Mouse (Mus musculus) 416B (cell line): ENCODE data around the gene Diras1.
"Not testable (repeated sequence)": the region's sequence is repeated elsewhere in the genome, so short reads cannot be mapped to it uniquely, and the experiment has no call there.

Experiments
- DNase-seq: peaks from one replicate; pipeline ENCODE4 v3.0.0; 2011; ENCODE audit warnings: low read depth

Gene Diras1

GRCm38 (mm10) chr10:80998021-80998420, 27.4 kb downstream of the Diras1 start:
- no peak for DNase-seq

- DNase-seq: no peak
Observed at GRCm38 (mm10) chr10:80997332-80997731, 28.1 kb downstream of the Diras1 start.

GRCm38 (mm10) chr10:80996501-80996900, 29.0 kb downstream of the Diras1 start:
- DNase-seq: no peak

- DNase-seq: peak; percentile 81
Observed at GRCm38 (mm10) chr10:80995091-80995632, 30.3 kb downstream of the Diras1 start.

GRCm38 (mm10) chr10:80994621-80995020, 30.8 kb downstream of the Diras1 start:
- no peak for DNase-seq

DNA sequence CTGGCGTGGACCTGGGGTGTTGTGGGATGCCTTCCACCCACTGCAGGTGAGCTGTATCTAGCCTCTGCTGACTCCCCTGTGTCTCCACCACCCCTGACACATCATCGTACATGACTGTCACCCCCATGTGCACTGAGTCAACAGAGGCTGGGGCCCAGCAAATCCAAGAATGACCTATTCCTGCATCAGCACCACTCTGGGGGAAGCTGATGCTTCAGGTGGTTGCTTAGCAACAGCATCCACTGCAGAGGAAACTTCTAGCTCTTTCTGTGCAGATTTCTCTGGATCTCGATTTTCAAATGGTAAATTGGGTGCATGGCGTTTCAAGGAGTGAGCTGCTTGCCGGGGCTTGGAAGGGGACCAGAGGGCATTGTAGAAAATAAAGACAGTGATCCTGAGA, 32.2 kb downstream of the Diras1 start:
- no peak for DNase-seq

GRCm38 (mm10) chr10:80991945-80992344, 33.5 kb downstream of the Diras1 start:
- DNase-seq: no peak

DNA sequence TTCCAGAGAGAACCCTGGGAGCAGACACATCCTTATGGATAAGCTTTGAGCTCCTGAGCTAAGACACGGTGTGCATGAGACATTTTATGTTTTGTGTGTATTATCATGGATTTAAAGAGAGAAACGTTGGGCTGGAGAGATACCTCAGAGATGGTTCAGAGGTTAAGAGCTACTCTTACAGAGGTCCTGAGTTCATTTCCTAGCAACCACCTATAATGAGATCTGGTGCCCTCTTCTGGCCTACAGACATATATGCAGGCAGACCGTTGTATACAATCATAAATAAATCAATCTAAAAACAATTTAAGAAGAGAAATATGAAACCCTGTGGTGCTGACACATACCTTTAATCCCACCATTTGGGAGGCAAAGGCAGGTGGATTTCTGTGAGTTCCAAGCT, 34.5 kb downstream of the Diras1 start:
- peak; percentile 76 for DNase-seq

- no peak for DNase-seq
Observed at GRCm38 (mm10) chr10:80990406-80990805, 35.1 kb downstream of the Diras1 start.

DNA sequence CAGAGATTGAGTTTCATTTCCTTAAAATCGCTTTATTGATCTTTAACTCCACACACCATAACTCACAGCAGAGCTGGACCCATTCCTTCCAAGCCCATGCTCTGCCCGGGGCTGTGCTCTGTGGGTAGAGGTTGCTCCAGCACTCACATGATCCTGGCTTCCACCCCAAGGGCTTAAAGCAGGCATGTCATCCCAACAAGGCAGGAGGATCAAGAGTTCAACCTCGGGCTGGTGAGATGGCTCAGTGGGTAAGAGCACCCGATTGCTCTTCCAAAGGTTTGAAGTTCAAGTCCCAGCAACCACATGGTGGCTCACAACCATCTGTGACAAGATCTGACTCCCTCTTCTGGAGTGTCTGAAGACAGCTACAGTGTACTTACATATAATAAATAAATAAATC, 35.6 kb downstream of the Diras1 start:
- not testable (repeated sequence) for DNase-seq

- peak; percentile 32 for DNase-seq
Observed at GRCm38 (mm10) chr10:80989446-80989845, 36.0 kb downstream of the Diras1 start.

DNA sequence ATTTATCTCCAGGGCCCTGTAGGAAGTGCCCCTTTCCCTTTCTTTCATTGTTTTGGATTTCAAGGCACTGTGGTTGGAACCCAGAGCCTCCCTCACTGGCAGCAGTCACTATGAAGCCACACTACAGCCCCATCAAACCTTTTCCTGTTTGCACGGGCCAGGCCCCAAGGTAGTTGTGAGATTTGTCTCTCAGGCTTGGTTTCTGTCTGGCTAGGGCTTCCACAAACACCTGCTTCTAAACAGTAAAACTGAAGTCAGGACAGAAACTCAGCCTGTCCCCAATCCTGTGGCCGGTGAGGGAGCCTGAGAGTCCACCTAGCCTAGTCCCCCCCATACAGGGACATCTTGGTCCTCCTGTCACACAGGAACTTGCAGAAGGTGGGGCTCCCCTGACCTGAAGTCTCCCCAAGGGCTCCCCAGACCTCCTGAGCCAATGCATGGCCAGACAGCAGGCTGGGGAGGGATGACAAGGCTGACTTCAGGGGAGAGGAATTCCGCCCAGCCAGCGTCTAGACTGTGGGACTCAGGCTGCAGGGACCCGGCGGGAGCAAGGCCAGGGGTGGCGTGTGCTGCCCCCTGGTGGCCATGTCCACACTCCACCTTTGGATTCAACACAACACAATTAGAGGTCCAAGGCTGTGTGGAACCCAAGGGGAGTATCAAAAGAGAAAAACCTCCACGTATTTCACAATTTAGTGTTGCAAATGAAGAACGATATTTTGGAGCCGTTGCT, 37.6 kb downstream of the Diras1 start:
- peak; percentile 79 for DNase-seq

DNA sequence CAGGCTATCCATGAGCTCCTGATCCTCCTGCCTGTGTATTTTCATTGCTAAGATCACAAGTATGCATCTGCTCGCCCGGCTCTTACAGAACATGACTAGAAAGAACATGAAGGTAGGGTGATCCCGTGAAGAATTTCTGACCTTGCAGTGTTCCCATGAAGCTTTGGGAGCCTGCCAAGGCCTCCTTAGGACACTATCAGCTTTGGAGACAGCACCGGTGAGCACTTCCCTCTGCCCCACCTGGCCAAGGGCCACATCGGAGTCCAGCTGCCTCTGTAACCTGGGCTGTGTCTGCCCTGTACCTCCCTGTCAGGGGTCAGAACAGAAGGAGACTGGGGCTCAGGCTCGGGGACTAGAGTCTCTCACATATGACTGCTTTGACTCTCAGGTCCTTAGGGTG, 38.7 kb downstream of the Diras1 start:
- no peak for DNase-seq

DNA sequence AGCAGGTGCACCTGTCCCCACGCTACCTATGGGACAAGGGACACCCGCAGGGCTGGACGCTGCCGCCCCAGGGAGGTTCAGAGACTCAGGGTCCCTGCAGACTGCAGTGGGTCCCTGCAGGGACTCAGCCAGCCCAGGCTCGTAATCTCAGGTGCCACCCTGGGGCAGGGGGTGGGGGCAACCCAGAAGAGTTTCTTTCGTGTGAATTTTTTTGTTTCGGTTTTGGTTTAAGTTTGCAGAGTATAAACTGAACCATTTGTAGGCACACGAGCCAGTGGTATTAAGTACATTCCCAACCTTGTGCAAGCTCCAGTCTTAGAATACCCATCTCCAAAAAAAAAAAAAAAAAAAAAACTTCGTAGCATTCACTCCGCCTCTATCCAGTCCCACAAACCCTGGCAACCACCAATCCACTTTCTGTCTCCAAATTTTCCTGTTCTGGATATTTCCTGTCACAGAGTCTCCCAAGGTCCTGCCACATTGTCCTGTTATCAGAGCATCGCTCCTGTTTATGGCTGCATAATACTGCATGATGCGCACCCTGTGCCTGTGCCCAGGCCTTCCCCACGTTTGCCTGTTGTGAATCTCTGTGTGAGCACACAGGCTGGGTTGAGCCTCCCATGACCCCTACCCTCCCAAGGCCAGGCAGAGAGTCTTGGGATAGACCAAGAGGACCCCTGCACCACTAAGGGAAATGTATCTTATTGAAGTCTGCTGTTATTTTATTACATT, 39.3 kb downstream of the Diras1 start:
- DNase-seq: no peak

DNA sequence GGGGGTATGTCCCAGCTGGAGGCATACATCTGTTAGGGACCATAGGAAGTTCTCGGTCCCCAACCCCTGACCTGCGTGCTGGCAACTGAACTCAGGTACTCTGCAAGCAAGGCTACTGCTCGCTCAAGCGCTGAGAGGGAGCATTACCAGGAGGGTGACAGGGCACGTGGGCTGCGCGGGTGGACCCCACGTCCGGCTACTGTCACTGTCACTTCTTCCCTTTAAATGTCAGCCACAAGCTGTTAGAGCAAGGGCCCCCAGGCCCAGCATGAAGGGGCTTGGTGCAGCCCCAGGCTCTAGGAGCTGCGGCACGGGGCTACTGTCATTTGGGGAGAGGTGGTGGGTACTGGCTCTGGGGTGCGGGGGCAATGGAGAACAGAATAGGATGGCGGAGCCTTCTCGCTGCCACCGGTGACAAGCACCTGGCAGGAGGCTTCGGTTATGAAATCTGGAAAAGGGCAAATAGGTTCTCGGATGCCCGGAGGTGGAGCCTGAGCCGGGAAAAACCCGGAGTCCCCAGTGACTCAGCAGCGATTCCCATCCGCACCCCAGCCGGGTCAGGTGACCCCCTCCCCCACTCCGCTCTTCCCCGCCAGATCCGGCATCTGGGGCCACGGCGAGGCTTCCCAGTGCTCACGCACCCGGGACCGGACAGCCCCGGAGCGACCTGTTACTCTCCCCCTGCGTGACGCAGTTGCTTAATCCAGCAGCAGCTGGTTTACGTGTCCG, 40.1 kb downstream of the Diras1 start:
- no peak for DNase-seq

- no peak for DNase-seq
Observed at GRCm38 (mm10) chr10:80984223-80984622, 41.2 kb downstream of the Diras1 start.

DNA sequence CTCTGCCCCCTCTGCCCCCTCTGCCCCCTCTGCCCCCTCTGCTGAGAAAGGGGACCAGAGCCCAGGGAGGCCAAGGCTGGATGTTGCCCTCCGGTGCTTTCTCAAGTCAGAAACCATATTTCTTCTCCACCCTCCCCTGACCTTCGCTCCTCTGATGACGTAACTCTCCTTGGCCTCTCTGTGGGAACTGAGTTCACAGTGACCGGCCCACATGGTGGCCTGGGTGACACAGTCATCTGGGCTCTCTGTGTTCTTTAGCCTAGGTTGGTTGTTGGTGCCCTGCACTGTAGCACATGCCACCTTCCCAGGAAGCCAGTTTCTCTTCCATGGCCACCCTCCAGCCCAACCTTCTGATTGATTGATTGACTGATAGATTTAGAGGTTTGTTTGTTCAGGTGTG, 43.1 kb downstream of the Diras1 start:
- DNase-seq: peak; percentile 23

DNA sequence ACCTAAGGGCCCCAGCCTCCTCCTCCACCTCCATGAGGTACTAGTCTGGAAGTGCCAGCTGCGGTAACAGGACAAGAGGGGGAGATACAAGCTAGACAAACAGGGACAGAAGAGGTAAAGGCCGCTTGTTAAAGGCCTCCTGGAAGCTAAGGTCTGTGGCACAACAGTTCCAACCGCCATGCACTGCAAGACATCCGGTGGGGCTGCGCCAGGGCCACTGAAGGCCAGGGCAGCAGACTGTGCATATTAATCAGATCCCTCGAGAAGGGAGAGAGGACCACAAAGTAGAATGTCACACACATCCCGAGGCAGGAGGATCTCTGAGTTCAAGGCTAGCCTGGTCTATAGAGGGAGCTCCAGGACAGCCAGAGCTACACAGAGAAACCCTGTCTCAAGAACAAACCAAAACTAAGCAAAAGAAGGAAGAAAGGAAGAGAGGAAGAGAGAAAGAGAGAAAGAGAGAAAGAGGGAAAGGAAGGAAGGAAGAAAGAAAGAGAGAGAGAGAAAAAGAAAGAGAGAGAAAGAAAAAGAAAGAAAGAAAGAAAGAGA, 43.8 kb downstream of the Diras1 start:
- DNase-seq: peak; percentile 46

DNA sequence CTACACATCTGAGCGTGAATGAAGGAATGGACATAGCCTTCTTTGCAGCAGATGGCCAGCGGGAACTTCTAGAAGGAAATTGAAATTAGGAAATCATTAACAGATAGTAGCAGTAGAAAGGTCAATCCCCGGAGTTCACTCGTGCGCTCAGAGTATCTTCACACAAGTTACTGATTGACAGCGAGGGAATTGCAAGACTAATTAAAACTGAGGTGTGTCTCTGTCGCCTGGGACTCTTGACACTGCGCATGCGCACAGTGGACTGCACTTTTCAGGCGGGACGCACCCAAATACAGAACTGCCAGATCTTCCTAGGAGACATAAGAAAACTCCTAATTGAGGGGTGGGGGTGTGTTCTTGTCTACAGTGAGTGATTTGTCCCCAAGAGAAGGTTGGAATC, 50.0 kb downstream of the Diras1 start:
- DNase-seq: no peak

DNA sequence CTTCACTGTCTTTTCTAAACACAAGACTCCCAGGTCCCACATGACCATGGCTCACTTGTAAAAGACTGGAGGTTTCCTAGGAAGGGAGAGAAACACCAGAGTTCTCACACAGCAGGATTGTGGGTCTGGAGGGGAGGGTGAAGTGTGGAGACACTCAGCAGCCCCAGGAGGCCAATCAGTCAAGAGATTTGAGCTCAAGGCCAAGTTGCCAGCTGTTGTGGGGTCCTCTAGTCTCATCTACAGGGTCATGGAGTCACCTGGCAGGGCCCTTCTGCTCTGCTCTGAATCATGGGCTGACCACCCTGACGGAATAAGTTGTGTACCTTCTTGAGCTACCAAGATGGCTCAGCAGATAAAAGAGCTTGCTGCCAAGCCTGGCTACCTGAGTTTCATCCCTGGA, 51.7 kb downstream of the Diras1 start:
- DNase-seq: no peak

- DNase-seq: no peak
Observed at GRCm38 (mm10) chr10:80972071-80972987, 53.1 kb downstream of the Diras1 start.
